Mouse (Mus musculus) ES-E14 (cell line): ENCODE measurements around the gene Ddx55. TPM values are rescaled to one million over a fixed set of nuclear protein-coding genes. Genes with fewer than 3 reads are reported as not detected.
"Not testable (repeated sequence)": the region's sequence is repeated elsewhere in the genome, so short reads cannot be mapped to it uniquely, and the experiment has no call there.

Experiments
- DNase-seq: peaks from one replicate; pipeline ENCODE4 v3.0.0-alpha.2; 2013; ENCODE audit warnings: low read depth, low spot score
- H3K27ac ChIP-seq: 2 replicates; pipeline ENCODE4 v1.5.1; 2012; ENCODE audit warnings: low read depth, mild to moderate bottlenecking, low read length, moderate library complexity, mixed read lengths; ENCODE audit not compliant: poor library complexity, insufficient read depth, severe bottlenecking
- H3K36me3 ChIP-seq: 2 replicates; pipeline ENCODE4 v1.6.1; 2012; ENCODE audit warnings: mild to moderate bottlenecking, low read length, moderate library complexity, mixed read lengths; ENCODE audit not compliant: control insufficient read depth, poor library complexity, insufficient read depth, severe bottlenecking
- H3K4me1 ChIP-seq, 2 experiments: fragments of 150-350 bp in 1 of 2; sonication (generic) in 1 of 2; 2 replicates each; pipeline ENCODE4 v1.6.1; 2012; ENCODE audit warnings: low read length in 2 of 2, mild to moderate bottlenecking in 1 of 2, mixed read lengths in 1 of 2; ENCODE audit not compliant: control insufficient read depth in 2 of 2, insufficient read depth in 2 of 2, poor library complexity in 1 of 2
- H3K4me3 ChIP-seq, 2 experiments: fragments of 150-350 bp in 1 of 2; sonication (generic) in 1 of 2; 2 replicates each; pipeline ENCODE4 v1.5.1; 2012; ENCODE audit warnings: low read length in 2 of 2, low read depth in 1 of 2, mild to moderate bottlenecking in 1 of 2, mixed read lengths in 1 of 2; ENCODE audit not compliant: insufficient read depth in 1 of 2, poor library complexity in 1 of 2, severe bottlenecking in 1 of 2
- H3K9ac ChIP-seq: 2 replicates; pipeline ENCODE4 v1.6.1; 2012; ENCODE audit warnings: low read depth, mild to moderate bottlenecking, low read length, mixed read lengths; ENCODE audit not compliant: poor library complexity, insufficient read depth, severe bottlenecking
- H3K9me3 ChIP-seq: fragments of 150-350 bp; sonication (generic); 2 replicates; pipeline ENCODE4 v1.6.1; 2012; ENCODE audit warnings: low read depth, mild to moderate bottlenecking, low read length; ENCODE audit not compliant: control insufficient read depth, insufficient read depth
- CHD2 ChIP-seq: IDR thresholded peaks from 2 replicates; pipeline ENCODE4 v1.6.1; 2014; ENCODE audit warnings: mild to moderate bottlenecking, low read depth, low read length, inconsistent platforms
- HCFC1 ChIP-seq: IDR thresholded peaks from 2 replicates; pipeline ENCODE4 v1.6.1; 2012; ENCODE audit warnings: low read length, inconsistent platforms, borderline replicate concordance; ENCODE audit not compliant: insufficient read depth
- MAFK ChIP-seq: IDR thresholded peaks from 2 replicates; pipeline ENCODE4 v1.6.1; 2014; ENCODE audit warnings: mild to moderate bottlenecking, low read depth, low read length, inconsistent platforms; ENCODE audit not compliant: insufficient read depth
- ZC3H11A ChIP-seq: IDR thresholded peaks from 2 replicates; pipeline ENCODE4 v1.6.1; 2012; ENCODE audit warnings: low read depth, mild to moderate bottlenecking, inconsistent platforms, low read length, borderline replicate concordance
- ZNF384 ChIP-seq: IDR thresholded peaks from 2 replicates; pipeline ENCODE4 v1.6.1; 2012; ENCODE audit warnings: low read depth, low read length, inconsistent platforms
- in situ Hi-C, 2 experiments: fragments of 600-800 bp; cut with MboI; formaldehyde crosslinking; loops; one replicate each; pipeline ENCODE4 v1.15.1; 2025; ENCODE audit warnings: low sequenced_read_pairs in 2 of 2, inconsistent platforms in 1 of 2; ENCODE audit not compliant: unreplicated experiment in 2 of 2
- total RNA-seq: library from RNA; depleted of rRNA; stranded (reverse); fragments of 300-350 nt; gene quantifications from 2 replicates; pipeline ENCODE4 v1.2.3, GENCODE M21; 2012

The Ddx55 gene
- total RNA-seq, 1 experiment: 22.8 TPM

DNA sequence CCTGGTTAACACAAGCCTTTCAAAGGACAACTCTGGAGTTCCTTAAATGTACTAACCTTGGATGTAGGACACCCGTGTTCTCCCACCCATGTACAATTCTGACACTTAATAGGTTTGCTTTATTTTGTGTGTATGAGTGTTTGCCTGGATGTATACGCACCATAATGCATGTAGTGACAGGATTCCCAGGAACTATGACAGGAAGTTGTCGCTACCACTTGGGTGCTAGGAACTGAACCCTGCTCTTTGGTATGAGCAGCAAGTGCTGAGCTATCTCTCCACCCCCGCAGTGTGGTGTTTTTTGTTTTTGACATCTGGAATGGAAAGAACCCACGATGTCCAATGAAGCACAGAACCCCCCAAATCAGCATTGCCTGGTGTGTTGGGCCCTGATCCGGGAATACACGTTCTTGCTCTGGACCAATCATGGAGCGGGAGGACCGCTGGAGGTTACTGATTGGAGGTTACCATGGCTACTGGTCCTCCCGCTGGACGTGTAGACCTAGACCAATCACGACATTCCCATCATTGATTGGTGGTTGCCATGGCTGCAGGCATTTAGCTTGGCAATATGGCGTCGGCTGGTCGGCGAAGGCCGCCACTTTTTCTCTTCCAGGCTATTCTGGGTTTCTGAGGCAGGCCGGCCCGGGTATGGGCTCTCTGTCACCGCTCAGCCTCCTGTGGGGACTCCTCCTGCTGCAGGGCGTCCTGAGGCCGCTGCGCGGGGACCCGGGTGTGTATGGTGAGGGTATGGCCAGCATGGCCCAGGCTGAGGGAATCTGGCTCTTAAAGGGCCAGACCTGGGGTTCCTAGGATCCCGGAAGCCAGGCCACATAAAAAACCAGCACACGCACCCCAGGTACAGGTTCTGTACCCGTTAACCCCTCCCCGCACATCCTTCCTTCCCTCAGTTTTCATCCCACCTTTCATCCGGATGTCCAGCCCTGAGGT lies 45.8 kb downstream of the Ddx55 start:
- TF ChIP-seq ZC3H11A: no peak
- TF ChIP-seq HCFC1: no peak
- TF ChIP-seq MAFK: no peak
- no peak for TF ChIP-seq ZNF384
- TF ChIP-seq CHD2: peak; percentile 67; the same call in 1 of the 2 replicates
- H3K9ac ChIP-seq: peak overlapping the region; percentile 85
- H3K36me3 ChIP-seq: peaks cover 7% of the 10 kb centered on the region; the same call in 1 of the 2 replicates
- no peaks in the 10 kb centered on the region for H3K9me3 ChIP-seq
- H3K27ac ChIP-seq: no peak overlapping the region
- in situ Hi-C loops: no loop called here
- peak; percentile 93 for DNase-seq
- H3K4me1 ChIP-seq: peaks cover 0 to 3% of the 10 kb centered on the region in 2 experiments; a peak in 1 of 4 replicates
- H3K4me3 ChIP-seq: peak overlapping the region; percentile 69 to 91

DNA sequence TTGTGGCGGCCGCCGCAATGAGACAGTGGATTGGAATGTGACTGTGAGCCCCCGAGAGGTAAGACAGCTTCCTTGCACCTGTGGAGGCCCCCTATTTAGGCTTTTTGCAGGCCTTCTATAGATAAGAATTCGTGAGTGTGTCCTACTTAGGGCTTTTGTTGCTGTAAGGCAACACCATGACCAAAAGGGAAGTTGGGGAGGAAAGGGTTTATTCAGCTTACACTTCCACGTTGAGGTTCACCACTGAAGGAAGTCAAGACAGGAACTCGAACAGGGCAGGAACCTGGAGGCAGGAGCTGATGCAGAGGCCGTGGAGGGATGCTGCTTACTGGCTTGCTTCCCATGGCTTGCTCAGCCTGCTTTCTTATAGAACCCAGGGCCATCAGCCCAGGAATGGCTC lies 47.1 kb downstream of the Ddx55 start:
- H3K36me3 ChIP-seq, H3K4me3 ChIP-seq, H3K27ac ChIP-seq, H3K9ac ChIP-seq, H3K4me1 ChIP-seq, in situ Hi-C loops, H3K9me3 ChIP-seq, DNase-seq: not testable (repeated sequence)

DNA sequence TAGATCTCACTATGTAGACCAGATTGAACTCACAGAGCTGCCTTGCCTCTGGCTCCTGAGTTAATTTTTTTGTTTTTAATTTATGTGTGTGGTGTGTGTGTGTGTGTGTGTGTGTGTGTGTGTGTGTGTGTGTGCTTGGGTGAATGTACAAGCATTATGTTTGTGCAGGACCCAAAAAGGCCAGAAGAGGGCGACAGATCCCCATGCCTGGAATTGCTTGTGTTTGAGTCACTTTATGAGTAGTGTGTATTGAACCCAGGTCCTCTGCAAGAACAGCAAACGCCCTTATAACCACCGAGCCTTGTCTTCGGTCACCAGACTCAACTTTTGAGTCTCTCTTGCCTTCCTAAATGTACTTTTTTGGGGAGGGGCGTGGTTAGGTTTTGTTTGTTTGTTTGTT lies 49.7 kb downstream of the Ddx55 start:
- in situ Hi-C loops: no loop called here
- TF ChIP-seq HCFC1 (0 out of 2 replicates have a peak, but pooled peaks have one; percentile 41), ZC3H11A (no peak; the same call in 1 of the 2 replicates), CHD2 (no peak), MAFK (no peak), ZNF384 (no peak)
- peak; percentile 78 for DNase-seq

DNA sequence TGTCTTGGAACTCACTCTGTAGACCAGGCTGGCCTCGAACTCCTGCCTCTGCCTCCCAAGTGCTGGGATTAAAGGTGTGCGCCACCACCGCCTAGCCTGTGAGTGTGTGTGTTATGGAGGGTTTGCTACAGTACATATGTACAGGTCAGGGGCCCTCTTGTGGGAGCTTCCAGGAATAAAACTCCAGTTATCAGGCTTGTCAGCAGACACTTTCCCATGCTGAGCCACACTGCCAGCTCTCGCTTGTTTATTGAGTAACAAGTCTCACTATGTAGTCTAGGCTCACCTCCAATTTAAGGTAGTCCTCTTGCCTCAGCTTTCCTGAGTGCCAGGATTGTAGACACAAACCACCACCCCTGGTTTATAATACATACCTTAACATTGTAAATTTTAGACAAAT lies 51.6 kb downstream of the Ddx55 start:
- TF ChIP-seq ZNF384: no peak
- no peak for TF ChIP-seq ZC3H11A
- no peak for TF ChIP-seq CHD2
- no peak for TF ChIP-seq MAFK
- TF ChIP-seq HCFC1: no peak
- no peak for DNase-seq
- H3K27ac ChIP-seq: no peak overlapping the region
- in situ Hi-C loops: no loop called here
- H3K36me3 ChIP-seq: no peaks in the 10 kb centered on the region
- H3K4me1 ChIP-seq: peaks cover 0 to 3% of the 10 kb centered on the region in 2 experiments; a peak in 1 of 4 replicates
- H3K9me3 ChIP-seq: no peaks in the 10 kb centered on the region
- no peak overlapping the region for H3K9ac ChIP-seq
- H3K4me3 ChIP-seq: no peak overlapping the region

More for the DNA sequence above, 49.7 kb downstream of the Ddx55 start:
- Histone ChIP-seq H3K9ac (no peak overlapping the region), H3K27ac (no peak overlapping the region), H3K4me1 (peaks cover 0 to 3% of the 10 kb centered on the region in 2 experiments; a peak in 1 of 4 replicates), H3K36me3 (no peaks in the 10 kb centered on the region), H3K4me3 (no peak overlapping the region), H3K9me3 (no peaks in the 10 kb centered on the region)
